Mouse (Mus musculus): Measurements from ENCODE around the gene Gm10944.

GRCm38 (mm10) chr10:10710837-10711236 lies 29.7 kb downstream of the Gm10944 start:
- no peak for TF ChIP-seq GATA1 (IDR thresholded peaks at IDR 0.05; ENCODE audit: borderline replicate concordance, low read length)
- no peak for TF ChIP-seq CTCF (IDR thresholded peaks at IDR 0.05; ENCODE audit: low read depth, low read length)
- TF ChIP-seq TAL1 (conservative IDR thresholded peaks at IDR 0.05; ENCODE audit: low read depth, low read length): no peak

Measured in G1E (cell line).